Mouse (Mus musculus) midbrain, embryonic 15.5 days (tissue): ENCODE data around the gene Gm6676. TPM values are rescaled to one million over a fixed set of nuclear protein-coding genes. Genes with fewer than 3 reads are reported as not detected.
"Not testable (repeated sequence)": the region's sequence is repeated elsewhere in the genome, so short reads cannot be mapped to it uniquely, and the experiment has no call there.

Experiments used
- ATAC-seq: fragments of 200-750 bp; cut with Nextera tagmentation; replicated peaks from 2 replicates; pipeline ENCODE4 v1.8.0; 2017; ENCODE audit warnings: moderate TSS enrichment
- H3K27ac ChIP-seq: fragments of 300-500 bp; sonication (generic); 2 replicates; pipeline ENCODE4 v1.5.1; 2015; ENCODE audit warnings: mild to moderate bottlenecking, inconsistent platforms
- H3K27me3 ChIP-seq: fragments of 300-500 bp; sonication (generic); replicated peaks from 2 replicates; pipeline ENCODE4 v1.6.1; 2015; ENCODE audit warnings: inconsistent platforms
- H3K36me3 ChIP-seq: fragments of 300-500 bp; sonication (generic); replicated peaks from 2 replicates; pipeline ENCODE4 v1.6.1; 2015; ENCODE audit warnings: inconsistent platforms
- H3K4me1 ChIP-seq: fragments of 300-500 bp; sonication (generic); 2 replicates; pipeline ENCODE4 v1.6.1; 2015; ENCODE audit warnings: inconsistent platforms
- H3K4me2 ChIP-seq: fragments of 300-500 bp; sonication (generic); 2 replicates; pipeline ENCODE4 v1.6.1; 2015; ENCODE audit warnings: inconsistent platforms, mild to moderate bottlenecking, moderate library complexity
- H3K4me3 ChIP-seq: fragments of 300-500 bp; sonication (generic); 2 replicates; pipeline ENCODE4 v1.5.1; 2015; ENCODE audit warnings: mild to moderate bottlenecking, inconsistent platforms
- H3K9ac ChIP-seq: fragments of 300-500 bp; sonication (generic); 2 replicates; pipeline ENCODE4 v1.6.1; 2015; ENCODE audit warnings: mild to moderate bottlenecking, inconsistent platforms
- H3K9me3 ChIP-seq: fragments of 300-500 bp; sonication (generic); 2 replicates; pipeline ENCODE4 v1.6.1; 2016; ENCODE audit warnings: inconsistent platforms
- WGBS: fragments of 180-500 bp; shearing (Covaris S2); methylation state at CpG from one replicate; pipeline ENCODE4 v1.1.7; 2015; ENCODE audit warnings: mixed read lengths; 5-methylcytosine and 5-hydroxymethylcytosine counted together
- polyA plus RNA-seq: library from polyadenylated mRNA; unstranded; fragments of >200 nt; fragmentation: Nextera tagmentation; extraction: Ambion mirVana; gene quantifications from 2 replicates; pipeline ENCODE4 v1.2.1, GENCODE M21; 2015

Gene Gm6676
- polyA plus RNA-seq = not detected in 2 replicates

DNA sequence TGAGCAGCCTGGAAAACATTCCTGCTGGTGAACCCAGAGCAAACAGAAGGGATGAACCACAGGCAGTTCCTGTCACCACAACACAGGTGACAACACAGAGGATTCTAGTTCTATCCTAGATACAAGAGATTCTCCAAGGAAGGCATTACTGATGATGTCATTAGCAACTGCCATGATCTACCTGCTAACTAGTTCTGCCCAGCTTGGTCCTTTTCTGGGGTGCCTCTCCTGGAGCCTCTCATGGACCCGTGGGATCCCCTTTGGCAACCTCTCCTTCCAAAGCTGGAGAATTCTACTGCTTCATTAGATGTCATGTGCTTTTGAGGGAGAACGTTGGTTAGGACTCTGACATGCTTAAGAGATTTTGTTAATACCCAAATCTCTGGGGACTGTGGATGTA lies at the start of gene Gm6676:
Gm6676 (minus strand) TSS at position 101 of the 400 bp plus-strand sequence.
- H3K4me1 ChIP-seq, ATAC-seq, H3K27me3 ChIP-seq, H3K9me3 ChIP-seq, H3K27ac ChIP-seq, H3K4me3 ChIP-seq, H3K9ac ChIP-seq, H3K4me2 ChIP-seq, H3K36me3 ChIP-seq: not testable (repeated sequence)
- no CpG with 5 or more reads among the region's 2 CpGs for WGBS

DNA sequence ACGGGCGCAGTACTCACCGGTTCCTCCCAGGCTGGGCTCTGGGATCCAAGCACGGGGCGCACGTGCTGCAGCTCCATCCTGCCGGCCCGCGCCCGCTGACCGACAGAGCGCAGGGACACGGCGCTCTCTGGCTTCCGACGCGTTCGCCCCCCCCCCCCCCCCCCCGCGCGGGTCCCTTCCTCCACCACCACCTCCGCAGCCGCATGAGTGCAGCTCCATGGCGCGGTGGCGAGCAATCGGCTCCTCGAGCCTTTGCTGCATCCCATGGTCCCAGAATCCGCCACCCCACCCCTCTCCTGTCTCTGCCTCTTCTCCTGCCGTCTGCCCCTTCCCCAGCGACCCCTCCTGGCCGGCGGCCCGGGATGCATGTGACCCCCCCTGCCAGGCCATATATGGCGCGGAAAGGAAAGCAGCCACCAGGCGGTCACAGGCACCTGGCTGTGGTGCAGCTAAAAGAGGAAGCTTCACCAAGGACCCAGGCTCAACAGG lies 49.3 kb upstream of the Gm6676 start, which contains the start of gene Gm3512:
Gm3512 (minus strand) TSS at position 51 of the 489 bp plus-strand sequence.
- not testable (repeated sequence) for H3K4me3 ChIP-seq, H3K4me2 ChIP-seq, H3K27ac ChIP-seq, H3K4me1 ChIP-seq, H3K36me3 ChIP-seq, H3K9me3 ChIP-seq, H3K27me3 ChIP-seq, H3K9ac ChIP-seq
- no CpG with 5 or more reads among the region's 37 CpGs for WGBS
- peak; percentile 87 for ATAC-seq

DNA sequence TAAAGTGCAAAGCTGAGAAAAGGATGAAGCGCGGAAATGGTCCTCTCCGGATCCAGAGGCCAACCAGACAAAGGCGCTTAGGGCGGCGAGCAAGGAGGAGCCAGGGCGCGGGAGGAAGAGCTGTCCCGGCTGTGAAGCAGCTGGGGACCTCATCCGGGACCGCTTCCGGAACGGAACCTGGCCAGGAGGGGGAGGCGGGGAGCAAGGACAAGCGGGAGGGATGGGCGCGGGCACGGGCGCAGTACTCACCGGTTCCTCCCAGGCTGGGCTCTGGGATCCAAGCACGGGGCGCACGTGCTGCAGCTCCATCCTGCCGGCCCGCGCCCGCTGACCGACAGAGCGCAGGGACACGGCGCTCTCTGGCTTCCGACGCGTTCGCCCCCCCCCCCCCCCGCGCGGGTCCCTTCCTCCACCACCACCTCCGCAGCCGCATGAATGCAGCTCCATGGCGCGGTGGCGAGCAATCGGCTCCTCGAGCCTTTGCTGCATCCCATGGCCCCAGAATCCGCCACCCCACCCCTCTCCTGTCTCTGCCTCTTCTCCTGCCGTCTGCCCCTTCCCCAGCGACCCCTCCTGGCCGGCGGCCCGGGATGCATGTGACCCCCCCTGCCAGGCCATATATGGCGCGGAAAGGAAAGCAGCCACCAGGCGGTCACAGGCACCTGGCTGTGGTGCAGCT lies 19.9 kb downstream of the Gm6676 start:
- Histone ChIP-seq H3K4me3 (peak overlapping the region; percentile 50), H3K27ac (peak overlapping the region; percentile 90), H3K4me2 (peak overlapping the region; percentile 51), H3K9ac (peak overlapping the region; percentile 75)
- 0% methylated on average over 10 of the region's 54 CpGs for WGBS
- ATAC-seq = peak; percentile 93
- H3K4me1 ChIP-seq, H3K36me3 ChIP-seq, H3K27me3 ChIP-seq, H3K9me3 ChIP-seq: not testable (repeated sequence)

DNA sequence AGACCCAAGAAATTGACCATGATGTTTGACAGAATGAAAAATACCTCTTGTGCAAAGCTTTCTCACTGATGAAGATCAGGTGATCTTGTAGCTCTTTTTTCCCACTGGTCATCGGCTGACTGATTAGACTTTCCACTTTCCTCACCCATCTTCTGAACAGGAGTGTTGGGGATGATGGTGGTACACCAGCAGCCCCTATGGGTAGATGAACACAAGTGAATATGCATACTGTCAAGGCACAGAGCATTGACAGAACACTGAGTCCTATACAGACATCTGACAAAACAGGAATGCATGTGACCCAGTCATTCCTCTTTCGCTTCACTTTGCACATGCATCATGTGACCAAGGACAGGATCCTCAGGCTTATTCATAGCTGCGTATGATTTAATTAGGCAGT lies 24.7 kb downstream of the Gm6676 start, which contains the start of gene Gm3696:
Gm3696 (minus strand) TSS at position 101 of the 400 bp plus-strand sequence.
- not testable (repeated sequence) for H3K9ac ChIP-seq, H3K4me3 ChIP-seq, H3K4me1 ChIP-seq, H3K9me3 ChIP-seq, H3K36me3 ChIP-seq, H3K27ac ChIP-seq, H3K27me3 ChIP-seq, H3K4me2 ChIP-seq, ATAC-seq
- WGBS = 91% methylated on average over 1 of the region's 3 CpGs

Other genes starting within 250 kb of the Gm6676 start
- gene Gm3667, start 235.4 kb downstream of the Gm6676 start, polyA plus RNA-seq = 9.7 and 11.4 TPM in 2 replicates
- gene Gm6356, start 151.6 kb downstream of the Gm6676 start, polyA plus RNA-seq = not detected in 2 replicates
- 3.9 and 4.9 TPM in 2 replicates for gene Gm10406, start 98.0 kb downstream of the Gm6676 start, polyA plus RNA-seq
- not detected in 2 replicates for gene Gm3685, start 80.4 kb downstream of the Gm6676 start, polyA plus RNA-seq
- 7.6 and 9.1 TPM in 2 replicates for gene Gm3696, start 24.8 kb downstream of the Gm6676 start, polyA plus RNA-seq
- 9.8 and 12.7 TPM in 2 replicates for gene Gm3512, start 49.1 kb upstream of the Gm6676 start, polyA plus RNA-seq
- gene Gm16434, start 69.1 kb upstream of the Gm6676 start, polyA plus RNA-seq = not detected in 2 replicates
- gene Gm3727, start 139.3 kb upstream of the Gm6676 start, polyA plus RNA-seq = not detected in 2 replicates
- gene Gm3739, start 189.6 kb upstream of the Gm6676 start, polyA plus RNA-seq = 6.3 and 6.8 TPM in 2 replicates
- not detected in 2 replicates for gene Gm5797, start 207.0 kb upstream of the Gm6676 start, polyA plus RNA-seq
- gene Gm8374, start 239.7 kb upstream of the Gm6676 start, polyA plus RNA-seq = not detected in 2 replicates